Mouse (Mus musculus): ENCODE results near the gene Ntng2. TPM values are rescaled to one million over a fixed set of nuclear protein-coding genes. Genes with fewer than 3 reads are reported as not detected.

Gene Ntng2
- polyA plus RNA-seq, 1 experiment, result 10.0 TPM

DNA sequence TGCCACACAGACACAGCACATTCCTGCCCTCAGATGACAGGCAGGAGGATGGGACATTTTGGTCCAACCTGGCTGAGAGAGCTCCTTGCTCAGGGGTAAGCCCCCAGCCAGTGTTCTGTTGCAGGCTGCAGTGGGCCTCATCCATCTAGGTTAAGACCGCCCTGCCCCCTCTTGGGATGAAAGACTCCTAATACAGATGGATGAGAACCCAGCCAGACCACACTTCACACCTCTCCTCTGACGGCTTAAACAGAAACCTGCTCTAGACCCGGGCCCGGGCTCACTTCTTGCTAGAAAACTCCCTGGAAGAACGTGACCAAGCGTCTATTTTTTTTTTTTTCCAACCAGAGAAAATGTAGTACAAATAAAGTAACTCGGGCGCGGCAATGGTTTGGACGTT lies 3.0 kb downstream of the Ntng2 start:
- no peak overlapping the region for H3K27ac ChIP-seq (replicated peaks; ENCODE audit: low read depth, low read length)
- H3K4me1 ChIP-seq (ENCODE audit: control insufficient read depth, insufficient read depth, insufficient read length, low read length), result peaks cover 13% of the 10 kb centered on the region
- peak overlapping the region; percentile 44; the same call in 1 of the 2 replicates for H3K4me3 ChIP-seq (ENCODE audit: insufficient read depth, low read depth, low read length)

DNA sequence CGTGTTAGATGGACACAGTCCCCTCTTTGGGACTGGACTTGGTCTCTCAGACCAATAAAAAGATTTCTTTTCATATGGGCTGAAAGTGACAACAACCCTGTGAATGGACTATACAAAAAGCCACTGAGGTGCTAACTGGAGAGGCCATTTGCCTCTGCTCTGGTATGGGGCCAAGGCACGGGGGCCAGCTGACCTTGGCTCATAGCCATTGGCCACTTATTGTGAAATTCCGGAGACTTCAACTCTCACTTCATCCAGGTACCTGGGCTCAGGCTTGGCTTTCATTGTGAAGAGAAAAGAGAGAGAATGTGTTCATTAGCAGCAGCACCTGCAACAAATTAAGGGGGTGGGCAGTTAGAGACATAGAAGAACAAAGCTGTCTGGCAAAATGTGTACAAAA lies 4.3 kb downstream of the Ntng2 start:
- Histone ChIP-seq H3K4me1 (ENCODE audit: control insufficient read depth, insufficient read depth, insufficient read length, low read length) (peaks cover 13% of the 10 kb centered on the region), H3K4me3 (ENCODE audit: insufficient read depth, low read depth, low read length) (no peak overlapping the region), H3K27ac (replicated peaks; ENCODE audit: low read depth, low read length) (no peak overlapping the region)

DNA sequence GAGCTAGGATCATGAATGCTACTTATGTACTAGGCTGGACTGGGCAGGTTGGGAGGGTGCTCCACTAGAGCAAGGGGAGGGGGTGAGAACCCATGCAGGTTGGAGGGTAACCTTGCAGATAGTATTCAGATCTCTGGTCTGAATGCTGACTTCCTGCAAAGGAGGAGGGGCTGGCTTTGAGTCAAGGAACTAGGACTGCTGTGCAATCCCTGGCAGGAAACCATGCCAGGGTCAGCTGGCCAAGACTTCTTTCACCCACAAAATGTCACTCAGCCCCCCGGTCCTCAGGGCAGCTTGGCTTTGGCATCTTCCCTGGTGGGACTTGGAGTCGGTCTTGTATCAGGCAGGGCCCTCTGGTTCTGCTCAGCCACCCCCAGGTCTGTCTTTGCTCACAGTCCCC lies 5.4 kb downstream of the Ntng2 start:
- no peak overlapping the region for H3K4me3 ChIP-seq (ENCODE audit: insufficient read depth, low read depth, low read length)
- H3K4me1 ChIP-seq (ENCODE audit: control insufficient read depth, insufficient read depth, insufficient read length, low read length), result peaks cover 13% of the 10 kb centered on the region
- no peak overlapping the region for H3K27ac ChIP-seq (replicated peaks; ENCODE audit: low read depth, low read length)

DNA sequence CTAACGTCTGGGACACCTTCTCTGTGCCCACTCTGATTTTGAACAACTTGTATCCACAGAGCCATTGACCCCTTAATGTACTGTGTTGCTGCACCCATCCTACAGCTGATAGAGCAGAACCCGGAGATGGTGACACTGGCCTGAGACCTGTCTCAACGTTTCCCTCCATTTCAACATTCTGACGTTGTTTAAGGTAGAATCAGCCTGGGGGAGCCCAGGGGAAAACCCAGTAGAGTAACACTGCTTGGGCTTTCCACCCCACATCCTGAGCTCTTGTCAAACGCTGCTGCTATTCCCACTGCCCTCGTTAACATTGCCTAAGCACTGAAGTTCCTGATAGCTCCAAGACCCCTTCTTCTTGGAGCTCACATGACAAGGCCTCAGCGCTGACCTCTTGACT lies 5.9 kb downstream of the Ntng2 start:
- no peak overlapping the region for H3K4me3 ChIP-seq (ENCODE audit: insufficient read depth, low read depth, low read length)
- H3K4me1 ChIP-seq (ENCODE audit: control insufficient read depth, insufficient read depth, insufficient read length, low read length), result peaks cover 13% of the 10 kb centered on the region
- no peak overlapping the region for H3K27ac ChIP-seq (replicated peaks; ENCODE audit: low read depth, low read length)

DNA sequence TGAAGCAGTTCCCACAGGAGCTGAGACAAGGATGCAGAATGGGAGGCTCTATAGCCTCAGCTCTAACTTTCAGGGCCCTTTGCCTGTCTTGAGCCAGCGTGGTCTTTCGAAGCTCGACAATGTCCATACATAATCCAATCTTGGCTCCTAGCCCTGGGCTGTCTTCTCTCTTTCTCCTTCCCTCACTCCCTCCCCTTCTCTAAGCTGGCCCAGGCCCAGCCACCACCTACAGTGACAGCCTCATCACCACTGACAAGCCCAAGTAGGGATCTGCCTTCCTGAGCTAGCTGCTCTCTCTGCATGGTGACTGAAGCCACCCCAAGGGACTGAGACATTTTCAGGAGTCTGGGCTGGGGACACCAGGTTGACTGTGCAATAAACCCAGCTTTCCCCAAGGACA lies 6.5 kb downstream of the Ntng2 start:
- no peak overlapping the region for H3K4me3 ChIP-seq (ENCODE audit: insufficient read depth, low read depth, low read length)
- H3K4me1 ChIP-seq (ENCODE audit: control insufficient read depth, insufficient read depth, insufficient read length, low read length), result peaks cover 13% of the 10 kb centered on the region
- H3K27ac ChIP-seq (replicated peaks; ENCODE audit: low read depth, low read length), result no peak overlapping the region

DNA sequence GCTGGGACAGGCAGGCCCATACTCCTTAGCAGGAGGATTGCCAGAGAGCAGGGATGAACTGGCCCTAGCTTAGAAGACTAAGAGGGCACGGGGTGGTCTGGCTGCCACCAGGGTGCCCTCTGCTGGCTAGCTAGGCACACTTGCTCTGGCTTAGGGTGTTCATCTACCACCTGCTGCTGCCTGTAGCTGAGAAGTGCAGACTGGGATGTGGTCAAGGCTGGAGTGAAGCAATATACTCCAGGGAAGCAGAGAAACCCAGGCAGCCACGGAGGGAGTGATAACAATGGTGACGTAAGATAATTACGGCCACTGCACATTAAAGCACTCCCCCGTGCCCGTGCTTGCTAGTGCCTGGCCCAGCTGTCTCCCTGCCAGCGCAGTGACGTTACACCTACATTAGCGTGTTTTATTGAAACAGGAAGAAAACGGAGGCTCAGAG lies 7.4 kb downstream of the Ntng2 start:
- Histone ChIP-seq H3K4me1 (ENCODE audit: control insufficient read depth, insufficient read depth, insufficient read length, low read length) (peaks cover 13% of the 10 kb centered on the region), H3K27ac (replicated peaks; ENCODE audit: low read depth, low read length) (no peak overlapping the region), H3K4me3 (ENCODE audit: insufficient read depth, low read depth, low read length) (no peak overlapping the region)

DNA sequence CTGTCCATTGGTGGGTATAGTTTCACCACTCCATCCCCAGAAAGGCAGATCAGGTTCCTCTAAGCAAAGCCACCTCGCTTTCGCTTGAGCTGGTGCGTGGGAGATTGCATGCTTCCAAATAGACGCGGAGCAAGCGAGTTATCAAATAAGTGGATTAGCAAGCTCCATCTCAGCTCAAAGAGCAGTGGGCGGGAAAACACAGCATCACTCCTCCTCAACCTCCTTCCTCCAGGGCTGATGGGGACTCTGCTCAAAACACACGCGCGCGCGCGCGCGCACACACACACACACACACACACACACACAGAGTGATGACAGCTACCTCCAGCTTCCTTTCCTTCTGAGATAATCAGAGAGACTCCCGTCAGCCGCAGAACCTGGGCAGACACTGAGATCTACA lies 13.5 kb downstream of the Ntng2 start:
- Histone ChIP-seq H3K4me3 (ENCODE audit: insufficient read depth, low read depth, low read length) (no peak overlapping the region), H3K27ac (replicated peaks; ENCODE audit: low read depth, low read length) (no peak overlapping the region), H3K4me1 (ENCODE audit: control insufficient read depth, insufficient read depth, insufficient read length, low read length) (peaks cover 6% of the 10 kb centered on the region)

DNA sequence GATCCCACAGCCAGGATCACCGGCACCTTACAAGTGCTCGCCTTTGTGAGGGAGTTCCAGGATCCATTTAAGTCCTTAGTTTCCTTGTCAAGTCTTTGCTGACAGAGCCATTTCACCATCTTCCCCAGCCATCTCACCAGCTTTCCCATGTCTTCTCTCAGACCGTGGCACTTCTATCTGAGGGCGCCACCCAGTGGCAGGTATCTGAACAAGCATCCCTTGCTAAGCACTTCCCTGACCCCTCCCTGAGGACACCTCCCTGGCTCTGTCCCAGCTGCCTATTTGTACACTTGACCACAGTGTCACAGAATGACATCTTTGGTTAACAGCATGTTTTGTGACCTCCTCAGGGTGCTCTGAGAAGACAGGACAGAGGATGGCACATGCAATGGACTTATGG lies 15.2 kb downstream of the Ntng2 start:
- Histone ChIP-seq H3K4me1 (ENCODE audit: control insufficient read depth, insufficient read depth, insufficient read length, low read length) (peaks cover 6% of the 10 kb centered on the region), H3K4me3 (ENCODE audit: insufficient read depth, low read depth, low read length) (no peak overlapping the region), H3K27ac (replicated peaks; ENCODE audit: low read depth, low read length) (no peak overlapping the region)

DNA sequence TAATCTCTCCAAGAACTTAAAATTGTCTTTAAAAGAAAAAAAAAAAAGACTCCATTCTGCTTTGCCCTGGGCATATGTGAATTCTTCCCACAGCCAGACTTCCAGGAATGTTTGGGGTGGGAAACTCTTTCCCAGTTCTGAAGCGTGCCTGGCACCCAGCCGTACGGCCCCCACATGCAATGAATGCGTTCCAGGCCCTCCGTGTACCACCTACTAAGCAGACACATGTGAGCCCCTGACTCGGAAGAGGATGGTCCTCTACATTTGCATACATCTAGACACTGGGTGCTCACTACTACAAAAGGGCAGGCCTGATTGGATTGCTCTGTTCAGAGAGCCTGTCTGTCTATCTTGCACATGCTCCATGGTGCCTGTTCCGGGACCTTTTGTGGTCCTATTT lies 17.0 kb downstream of the Ntng2 start:
- H3K27ac ChIP-seq (replicated peaks; ENCODE audit: low read depth, low read length), result no peak overlapping the region
- no peak overlapping the region for H3K4me3 ChIP-seq (ENCODE audit: insufficient read depth, low read depth, low read length)
- H3K4me1 ChIP-seq (ENCODE audit: control insufficient read depth, insufficient read depth, insufficient read length, low read length), result peaks cover 6% of the 10 kb centered on the region

DNA sequence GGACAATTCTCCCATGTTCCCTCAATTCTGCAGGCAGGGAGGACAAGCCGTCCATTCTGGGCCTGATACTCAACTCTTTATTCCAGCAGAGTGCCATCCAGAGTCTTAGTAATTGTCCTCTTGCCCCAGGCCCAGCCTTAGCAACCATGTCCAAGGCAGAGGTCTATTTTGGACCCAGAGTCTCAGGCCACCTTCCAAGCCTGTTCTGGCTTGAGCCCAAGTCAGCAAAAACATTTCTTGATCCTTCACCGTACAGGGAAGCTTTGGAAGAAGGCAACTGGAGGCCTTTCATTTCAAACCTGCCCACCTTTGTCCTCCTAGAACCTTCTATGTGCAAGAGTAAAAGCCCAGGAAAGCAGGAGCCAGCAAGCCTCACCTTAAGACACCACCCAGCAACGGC lies 17.8 kb downstream of the Ntng2 start:
- Histone ChIP-seq H3K4me1 (ENCODE audit: control insufficient read depth, insufficient read depth, insufficient read length, low read length) (peaks cover 6% of the 10 kb centered on the region), H3K27ac (replicated peaks; ENCODE audit: low read depth, low read length) (no peak overlapping the region)

DNA sequence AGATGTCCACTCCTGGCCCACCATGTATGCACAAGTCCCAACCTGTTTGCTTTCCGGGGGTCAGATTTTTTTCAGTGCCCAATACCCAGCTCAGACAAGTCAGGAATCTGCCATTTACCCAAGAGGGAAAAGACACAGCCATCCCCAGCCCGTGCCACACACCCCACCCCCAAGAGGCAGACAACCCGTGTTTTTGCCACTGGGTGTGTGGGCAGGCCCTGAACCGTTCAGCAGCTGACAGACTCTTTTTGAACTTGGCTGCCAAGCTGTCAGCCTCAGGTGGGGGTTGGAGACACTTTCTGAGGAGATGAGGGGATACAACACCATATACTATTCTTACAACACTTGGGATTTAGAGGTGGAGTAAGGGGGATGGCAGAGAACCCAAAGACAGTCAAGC lies 18.8 kb downstream of the Ntng2 start:
- H3K4me3 ChIP-seq (ENCODE audit: insufficient read depth, low read depth, low read length), result no peak overlapping the region
- no peak overlapping the region for H3K27ac ChIP-seq (replicated peaks; ENCODE audit: low read depth, low read length)
- H3K4me1 ChIP-seq (ENCODE audit: control insufficient read depth, insufficient read depth, insufficient read length, low read length), result peaks cover 6% of the 10 kb centered on the region

More for the DNA sequence above, 17.8 kb downstream of the Ntng2 start:
- no peak overlapping the region for H3K4me3 ChIP-seq (ENCODE audit: insufficient read depth, low read depth, low read length)

DNA sequence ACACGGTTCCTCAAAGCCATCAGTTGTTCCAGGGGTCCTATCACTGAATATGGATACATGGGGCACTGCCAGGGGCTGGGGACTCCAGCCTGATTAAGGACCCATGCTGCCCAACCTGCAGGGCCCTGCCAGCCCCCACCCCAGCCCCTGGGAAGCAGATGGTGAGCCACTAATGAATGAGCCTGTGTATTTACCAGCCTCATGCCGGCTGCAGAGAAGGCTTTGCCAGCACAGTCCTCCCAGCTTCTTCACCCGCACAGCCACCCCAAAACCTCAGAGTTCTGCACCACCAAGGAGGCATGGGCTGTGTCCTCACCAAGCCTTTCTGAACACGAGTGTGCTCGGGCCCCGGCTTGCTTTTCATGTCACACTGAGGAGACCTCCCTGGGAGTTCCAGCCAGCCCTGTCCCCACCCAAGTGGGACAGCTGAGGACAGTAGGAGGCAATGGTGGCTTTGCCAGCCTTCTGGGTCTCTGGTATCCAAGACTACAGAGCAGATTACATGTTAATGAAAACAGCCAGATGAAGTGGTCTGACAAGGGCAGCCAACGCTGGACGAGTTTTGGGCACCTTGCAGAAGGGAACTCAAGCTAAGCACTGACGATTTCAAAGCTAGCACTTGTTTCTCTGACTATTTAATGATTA lies 22.5 kb downstream of the Ntng2 start:
- Histone ChIP-seq H3K27ac (replicated peaks; ENCODE audit: low read depth, low read length) (no peak overlapping the region), H3K4me1 (ENCODE audit: control insufficient read depth, insufficient read depth, insufficient read length, low read length) (peaks cover 3% of the 10 kb centered on the region), H3K4me3 (ENCODE audit: insufficient read depth, low read depth, low read length) (no peak overlapping the region)

DNA sequence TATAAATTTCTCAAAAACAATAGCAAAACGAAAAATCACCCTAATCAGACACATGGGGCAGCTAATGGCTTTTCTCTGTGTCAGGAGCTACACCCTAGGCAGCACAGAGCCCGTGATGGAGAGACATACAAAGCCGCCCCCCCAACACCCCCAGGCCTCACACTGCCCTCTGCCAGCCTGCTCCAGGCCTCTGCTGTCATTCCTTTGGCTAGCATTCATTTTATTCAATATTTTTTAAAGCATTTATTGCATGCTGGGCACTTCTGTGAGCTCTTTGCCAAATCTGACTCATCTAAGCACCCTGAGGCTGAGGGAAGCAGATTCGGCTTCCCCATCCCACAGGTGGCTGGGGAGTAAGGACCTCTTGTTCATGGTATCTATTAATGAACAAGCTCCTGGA lies 26.1 kb downstream of the Ntng2 start:
- peaks cover 4% of the 10 kb centered on the region for H3K4me1 ChIP-seq (ENCODE audit: control insufficient read depth, insufficient read depth, insufficient read length, low read length)
- H3K27ac ChIP-seq (replicated peaks; ENCODE audit: low read depth, low read length), result no peak overlapping the region
- no peak overlapping the region for H3K4me3 ChIP-seq (ENCODE audit: insufficient read depth, low read depth, low read length)

DNA sequence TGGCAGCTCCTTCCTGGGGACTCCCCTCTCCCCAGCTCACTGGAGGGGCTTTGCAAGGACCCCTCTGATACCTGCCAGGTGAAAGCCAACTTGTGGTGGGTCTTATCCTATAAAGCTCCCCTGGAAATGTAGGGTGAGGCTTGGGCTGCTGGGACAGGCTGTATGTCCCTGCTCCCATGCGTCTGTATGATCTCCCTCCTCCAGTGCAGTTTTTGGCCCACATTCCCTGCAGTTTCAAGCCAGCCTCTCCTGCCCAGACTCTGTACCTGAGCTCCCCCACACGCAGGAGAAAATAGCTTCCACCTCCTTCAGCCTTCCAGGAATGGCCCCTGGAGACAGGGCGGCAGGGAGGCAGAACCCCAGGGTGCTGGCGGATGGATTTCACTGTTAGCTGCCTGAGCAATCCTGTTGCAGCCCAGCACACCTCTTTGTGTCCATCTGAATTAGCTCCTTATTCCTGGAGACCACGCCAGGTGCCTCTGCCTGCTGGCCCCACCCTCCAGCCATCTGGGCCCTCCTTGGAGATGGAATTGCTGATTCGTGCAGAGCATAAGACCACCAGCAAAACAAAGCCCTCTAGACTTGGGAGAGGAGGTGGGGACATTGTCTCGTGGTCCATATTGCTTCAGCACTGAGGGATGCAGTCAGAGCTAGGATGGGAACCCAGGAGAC lies 29.1 kb downstream of the Ntng2 start:
- no peak overlapping the region for H3K27ac ChIP-seq (replicated peaks; ENCODE audit: low read depth, low read length)
- no peak overlapping the region for H3K4me3 ChIP-seq (ENCODE audit: insufficient read depth, low read depth, low read length)

DNA sequence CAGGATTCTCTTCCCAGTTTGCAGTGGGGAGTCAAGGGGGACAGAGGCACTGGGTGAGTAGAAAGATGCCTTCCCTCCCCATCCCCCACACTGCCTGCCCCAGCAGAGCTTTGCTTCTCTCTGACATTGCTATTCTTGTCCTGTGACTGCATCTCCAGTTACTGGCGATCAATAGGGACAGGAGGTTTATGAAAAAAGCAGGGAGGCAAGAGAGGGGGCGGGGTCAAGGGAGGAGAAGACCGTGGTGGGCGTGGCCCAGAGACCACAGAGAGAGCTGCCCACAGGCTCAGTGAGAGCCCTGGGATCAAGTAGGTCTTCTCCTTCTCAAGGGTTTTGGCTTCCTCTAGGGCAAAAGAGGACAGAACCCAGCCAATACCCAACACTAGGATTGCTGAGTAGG lies 30.5 kb downstream of the Ntng2 start:
- Histone ChIP-seq H3K4me1 (ENCODE audit: control insufficient read depth, insufficient read depth, insufficient read length, low read length) (peaks cover 4% of the 10 kb centered on the region), H3K27ac (replicated peaks; ENCODE audit: low read depth, low read length) (no peak overlapping the region), H3K4me3 (ENCODE audit: insufficient read depth, low read depth, low read length) (no peak overlapping the region)

More for the DNA sequence above, 29.1 kb downstream of the Ntng2 start:
- peaks cover 4% of the 10 kb centered on the region for H3K4me1 ChIP-seq (ENCODE audit: control insufficient read depth, insufficient read depth, insufficient read length, low read length)

DNA sequence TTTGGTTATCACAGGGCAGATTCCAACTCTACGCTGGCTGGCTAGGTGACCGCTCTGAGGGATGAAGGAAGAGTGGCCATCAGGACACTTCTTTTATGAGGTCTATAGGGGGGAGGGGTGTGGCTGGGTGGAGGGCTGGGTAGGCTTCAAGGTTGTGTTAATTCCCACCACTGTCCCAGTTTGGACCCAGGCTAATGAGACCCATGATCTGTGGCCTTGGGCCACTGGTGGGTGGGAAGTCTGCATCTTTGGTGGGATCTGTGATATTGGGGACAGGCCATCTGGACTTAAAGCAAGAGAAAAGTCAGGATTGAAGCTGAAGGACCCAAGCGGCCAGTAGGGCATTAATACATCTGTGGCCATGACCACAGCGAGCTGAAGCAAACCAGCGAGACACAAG lies 34.0 kb downstream of the Ntng2 start:
- peaks cover 3% of the 10 kb centered on the region; the same call in 1 of the 2 replicates for H3K4me1 ChIP-seq (ENCODE audit: control insufficient read depth, insufficient read depth, insufficient read length, low read length)
- H3K27ac ChIP-seq (replicated peaks; ENCODE audit: low read depth, low read length), result no peak overlapping the region
- H3K4me3 ChIP-seq (ENCODE audit: insufficient read depth, low read depth, low read length), result no peak overlapping the region
